Mouse (Mus musculus): ENCODE results near the gene Spata19.

GRCm38 (mm10) chr9:27396500-27396899, at the start of gene Spata19:
- TF ChIP-seq CTCF (IDR thresholded peaks at IDR 0.05; ENCODE audit: borderline replicate concordance, insufficient read depth, low read depth, low read length): no peak
- no peak for TF ChIP-seq POLR2A (IDR thresholded peaks at IDR 0.05; ENCODE audit: borderline replicate concordance, insufficient read depth, low read length)
